8 mouse cellular contexts compared by ENCODE assay signal in genomic region chr19:43730037-43730428, GRCm38 (mm10). TPM values are rescaled to one million over a fixed set of nuclear protein-coding genes. Genes with fewer than 3 reads are reported as not detected.
DNase-seq lines count a peak whose midpoint lies in the region; ATAC-seq and TF ChIP-seq lines count a peak whose summit lies in the region.

No protein-coding gene starts in this region.

- DNase-seq in lung, postnatal 0 days (ENCODE audit: low spot score), result peak; percentile 51
- no peak for DNase-seq in lung, adult 2 months
- DNase-seq in forebrain, embryonic 14.5 days (ENCODE audit: low spot score), result no peak
- DNase-seq in liver, embryonic 13.5 days, result no peak
- no peak for DNase-seq in stomach, postnatal 0 days (ENCODE audit: low spot score)
- no peak for DNase-seq in layer of hippocampus, adult 2 months (ENCODE audit: low spot score in 2 of 2)
- DNase-seq in T-cell, adult 2 months (ENCODE audit: low spot score), result no peak
- no peak for DNase-seq in right cerebral cortex, adult 18-20 months

- H3K27ac ChIP-seq in lung, postnatal 0 days (ENCODE audit: low read length), result no peak overlapping the region
- H3K27ac ChIP-seq in forebrain, embryonic 14.5 days (ENCODE audit: low read depth, low read length), result no peak overlapping the region
- H3K27ac ChIP-seq in liver, embryonic 13.5 days, result no peak overlapping the region
- no peak overlapping the region for H3K27ac ChIP-seq in stomach, postnatal 0 days (replicated peaks)
- H3K27ac ChIP-seq in layer of hippocampus, adult 2 months, result no peak overlapping the region

- H3K4me2 ChIP-seq in lung, postnatal 0 days (replicated peaks; ENCODE audit: low read depth, low read length), result peak overlapping the region; percentile 41
- H3K4me2 ChIP-seq in forebrain, embryonic 14.5 days (ENCODE audit: low read length), result peak overlapping the region; percentile 39
- H3K4me2 ChIP-seq in liver, embryonic 13.5 days, result peak overlapping the region; percentile 6
- H3K4me2 ChIP-seq in stomach, postnatal 0 days (replicated peaks; ENCODE audit: low read depth), result peak overlapping the region; percentile 11; the same call in 1 of the 2 replicates

- ATAC-seq in lung, postnatal 0 days, result no peak
- no peak for ATAC-seq in forebrain, embryonic 14.5 days
- ATAC-seq in liver, embryonic 13.5 days (ENCODE audit: low read depth), result no peak
- no peak for ATAC-seq in stomach, postnatal 0 days (ENCODE audit: low FRiP score, low TSS enrichment)

- 53% methylated on average over 8 of the region's 8 CpGs for WGBS in lung, postnatal 0 days
- 49% methylated on average over 8 of the region's 8 CpGs for WGBS in lung, adult 2 months
- WGBS in forebrain, embryonic 14.5 days, result 38% methylated on average over 8 of the region's 8 CpGs
- 61% methylated on average over 8 of the region's 8 CpGs for WGBS in liver, embryonic 13.5 days (ENCODE audit: insufficient replicate concordance)
- 38% methylated on average over 8 of the region's 8 CpGs for whole genome bisulfite sequencing in stomach, postnatal 0 days

- no peaks in the 10 kb centered on the region for H3K9me3 ChIP-seq in lung, postnatal 0 days (ENCODE audit: low read length)
- H3K9me3 ChIP-seq in forebrain, embryonic 14.5 days (replicated peaks; ENCODE audit: control insufficient read depth, low read length), result no peaks in the 10 kb centered on the region
- no peaks in the 10 kb centered on the region for H3K9me3 ChIP-seq in liver, embryonic 13.5 days (replicated peaks)
- H3K9me3 ChIP-seq in stomach, postnatal 0 days (ENCODE audit: control insufficient read depth, low read length), result no peaks in the 10 kb centered on the region

- peak overlapping the region; percentile 19; the same call in 1 of the 2 replicates for H3K4me3 ChIP-seq in lung, postnatal 0 days (ENCODE audit: low read depth, low read length)
- H3K4me3 ChIP-seq in lung, adult 2 months (replicated peaks; ENCODE audit: extremely low read depth, low read depth, low read length), result no peak overlapping the region
- H3K4me3 ChIP-seq in forebrain, embryonic 14.5 days (ENCODE audit: low read depth, low read length), result no peak overlapping the region
- 0 out of 2 replicates have a peak overlapping the region, but pooled peaks have one; percentile 1 for H3K4me3 ChIP-seq in liver, embryonic 13.5 days (replicated peaks)
- H3K4me3 ChIP-seq in stomach, postnatal 0 days (ENCODE audit: low read depth, low read length), result peak overlapping the region; percentile 15; the same call in 1 of the 2 replicates
- no peak overlapping the region for H3K4me3 ChIP-seq in layer of hippocampus, adult 2 months

- TF ChIP-seq CTCF in lung, postnatal 0 days (IDR thresholded peaks at IDR 0.05), result no peak
- no peak for TF ChIP-seq CTCF in lung, adult 2 months (IDR thresholded peaks at IDR 0.05; ENCODE audit: insufficient read depth, low read length)
- no peak for TF ChIP-seq CTCF in stomach, postnatal 0 days (IDR thresholded peaks at IDR 0.05; ENCODE audit: low read depth)
- TF ChIP-seq CTCF in layer of hippocampus, adult 2 months (conservative IDR thresholded peaks at IDR 0.05), result no peak

- H3K36me3 ChIP-seq in lung, postnatal 0 days (ENCODE audit: insufficient read depth, low read length), result peaks cover 36% of the 10 kb centered on the region; the same call in 1 of the 2 replicates
- peaks cover 62% of the 10 kb centered on the region for H3K36me3 ChIP-seq in forebrain, embryonic 14.5 days (ENCODE audit: control insufficient read depth, insufficient read depth, low read length)
- peaks cover 28% of the 10 kb centered on the region for H3K36me3 ChIP-seq in liver, embryonic 13.5 days
- H3K36me3 ChIP-seq in stomach, postnatal 0 days (ENCODE audit: control insufficient read depth, insufficient read depth, low read length), result peaks cover 28% of the 10 kb centered on the region

- no peaks in the 10 kb centered on the region for H3K4me1 ChIP-seq in lung, postnatal 0 days (ENCODE audit: insufficient read depth, low read depth, low read length)
- H3K4me1 ChIP-seq in lung, adult 2 months (ENCODE audit: control insufficient read depth, insufficient read depth, low read length), result no peaks in the 10 kb centered on the region
- H3K4me1 ChIP-seq in forebrain, embryonic 14.5 days (ENCODE audit: control insufficient read depth, insufficient read depth, low read length), result no peaks in the 10 kb centered on the region
- H3K4me1 ChIP-seq in liver, embryonic 13.5 days (replicated peaks), result peaks cover 15% of the 10 kb centered on the region
- H3K4me1 ChIP-seq in stomach, postnatal 0 days (replicated peaks; ENCODE audit: control insufficient read depth, insufficient read depth), result no peaks in the 10 kb centered on the region

- TF ChIP-seq EP300 in lung, postnatal 0 days (IDR thresholded peaks at IDR 0.05), result no peak
- no peak for TF ChIP-seq EP300 in stomach, postnatal 0 days (optimal IDR thresholded peaks at IDR 0.05)

- H3K9ac ChIP-seq in lung, postnatal 0 days (replicated peaks; ENCODE audit: low read depth), result no peak overlapping the region
- peak overlapping the region; percentile 18; the same call in 1 of the 2 replicates for H3K9ac ChIP-seq in forebrain, embryonic 14.5 days (ENCODE audit: low read length)
- H3K9ac ChIP-seq in liver, embryonic 13.5 days, result no peak overlapping the region
- no peak overlapping the region for H3K9ac ChIP-seq in stomach, postnatal 0 days (ENCODE audit: low read length)

- no peak for TF ChIP-seq POLR2A in lung, adult 2 months (IDR thresholded peaks at IDR 0.05; ENCODE audit: borderline replicate concordance, extremely low read depth, low read depth, low read length)

- H3K27me3 ChIP-seq in lung, postnatal 0 days (replicated peaks; ENCODE audit: insufficient read depth, low read length), result no peaks in the 10 kb centered on the region
- H3K27me3 ChIP-seq in forebrain, embryonic 14.5 days (replicated peaks; ENCODE audit: control insufficient read depth, insufficient read depth, low read length), result no peaks in the 10 kb centered on the region
- H3K27me3 ChIP-seq in liver, embryonic 13.5 days, result no peaks in the 10 kb centered on the region
- no peaks in the 10 kb centered on the region for H3K27me3 ChIP-seq in stomach, postnatal 0 days (ENCODE audit: control insufficient read depth, insufficient read depth, low read length)

RNA-seq across cellular contexts. Expression of gene Cutc, which starts 22.8 kb away (rescaled TPM):
- polyA plus RNA-seq in lung, postnatal 0 days (2015; fragmentation: Nextera tagmentation; extraction: Ambion mirVana), result 14.9 and 17.1 TPM in 2 replicates
- polyA plus RNA-seq in lung, adult 2 months (2012; rRNA removed), result 2.6 and 4.8 TPM in 2 replicates
- polyA plus RNA-seq in forebrain, embryonic 14.5 days (2014; fragmentation: Nextera tagmentation; extraction: Ambion mirVana), result 7.1 and 9.0 TPM in 2 replicates
- polyA plus RNA-seq in liver, embryonic 13.5 days (2015; fragmentation: Nextera tagmentation; extraction: Ambion mirVana), result 14.7 and 14.8 TPM in 2 replicates
- polyA plus RNA-seq in stomach, postnatal 0 days (2015; fragmentation: Nextera tagmentation; extraction: Ambion mirVana), result 19.4 and 22.5 TPM in 2 replicates
- total RNA-seq in layer of hippocampus, adult 2 months (2021), result 1 to 10 TPM; 6.6 to 7.6 TPM

RNA-seq across cellular contexts. Expression of gene Cox15, which starts 22.8 kb away (rescaled TPM):
- polyA plus RNA-seq in lung, postnatal 0 days (2015; fragmentation: Nextera tagmentation; extraction: Ambion mirVana), result 4.5 and 5.7 TPM in 2 replicates
- 7.8 and 10.4 TPM in 2 replicates for polyA plus RNA-seq in lung, adult 2 months (2012; rRNA removed)
- polyA plus RNA-seq in forebrain, embryonic 14.5 days (2014; fragmentation: Nextera tagmentation; extraction: Ambion mirVana), result 5.7 and 6.7 TPM in 2 replicates
- 7.0 TPM in 2 replicates for polyA plus RNA-seq in liver, embryonic 13.5 days (2015; fragmentation: Nextera tagmentation; extraction: Ambion mirVana)
- polyA plus RNA-seq in stomach, postnatal 0 days (2015; fragmentation: Nextera tagmentation; extraction: Ambion mirVana), result 5.3 and 5.6 TPM in 2 replicates
- total RNA-seq in layer of hippocampus, adult 2 months (2021), result 10 to 100 TPM; 13.6 to 19.4 TPM

RNA-seq across cellular contexts. Expression of gene Entpd7, which starts 40.6 kb away (rescaled TPM):
- polyA plus RNA-seq in lung, postnatal 0 days (2015; fragmentation: Nextera tagmentation; extraction: Ambion mirVana), result 5.1 and 6.1 TPM in 2 replicates
- 3.4 and 4.1 TPM in 2 replicates for polyA plus RNA-seq in lung, adult 2 months (2012; rRNA removed)
- 6.7 and 9.2 TPM in 2 replicates for polyA plus RNA-seq in forebrain, embryonic 14.5 days (2014; fragmentation: Nextera tagmentation; extraction: Ambion mirVana)
- polyA plus RNA-seq in liver, embryonic 13.5 days (2015; fragmentation: Nextera tagmentation; extraction: Ambion mirVana), result 3.0 and 3.2 TPM in 2 replicates
- 7.4 and 8.1 TPM in 2 replicates for polyA plus RNA-seq in stomach, postnatal 0 days (2015; fragmentation: Nextera tagmentation; extraction: Ambion mirVana)
- 10 to 100 TPM; 19.1 to 20.2 TPM for total RNA-seq in layer of hippocampus, adult 2 months (2021)

RNA-seq across cellular contexts. Expression of gene Abcc2, which starts 52.0 kb away (rescaled TPM):
- 0.02 TPM in 1 of 2 replicates, not detected in the other for polyA plus RNA-seq in lung, postnatal 0 days (2015; fragmentation: Nextera tagmentation; extraction: Ambion mirVana)
- polyA plus RNA-seq in lung, adult 2 months (2012; rRNA removed), result 0.01 and 0.13 TPM in 2 replicates
- not detected in 2 replicates for polyA plus RNA-seq in forebrain, embryonic 14.5 days (2014; fragmentation: Nextera tagmentation; extraction: Ambion mirVana)
- 8.5 and 8.9 TPM in 2 replicates for polyA plus RNA-seq in liver, embryonic 13.5 days (2015; fragmentation: Nextera tagmentation; extraction: Ambion mirVana)
- polyA plus RNA-seq in stomach, postnatal 0 days (2015; fragmentation: Nextera tagmentation; extraction: Ambion mirVana), result 0.12 and 0.15 TPM in 2 replicates
- not detected for total RNA-seq in layer of hippocampus, adult 2 months (2021)

RNA-seq across cellular contexts. Expression of gene Slc25a28, which starts 55.4 kb away (rescaled TPM):
- 11.9 and 13.3 TPM in 2 replicates for polyA plus RNA-seq in lung, postnatal 0 days (2015; fragmentation: Nextera tagmentation; extraction: Ambion mirVana)
- polyA plus RNA-seq in lung, adult 2 months (2012; rRNA removed), result 62.9 and 74.4 TPM in 2 replicates
- polyA plus RNA-seq in forebrain, embryonic 14.5 days (2014; fragmentation: Nextera tagmentation; extraction: Ambion mirVana), result 12.0 and 12.3 TPM in 2 replicates
- 6.3 and 6.8 TPM in 2 replicates for polyA plus RNA-seq in liver, embryonic 13.5 days (2015; fragmentation: Nextera tagmentation; extraction: Ambion mirVana)
- 9.6 and 11.4 TPM in 2 replicates for polyA plus RNA-seq in stomach, postnatal 0 days (2015; fragmentation: Nextera tagmentation; extraction: Ambion mirVana)
- total RNA-seq in layer of hippocampus, adult 2 months (2021), result 10 to 100 TPM; 44.3 to 45.2 TPM

Comparison
In these comparisons a context has a peak if more than half of its experiments do, and no peak if none do; other contexts are left out.
1. H3K4me3 ChIP-seq: peak in lung, postnatal 0 days (single experiment), liver, embryonic 13.5 days (single experiment) and stomach, postnatal 0 days (single experiment); none in lung, adult 2 months (single experiment), forebrain, embryonic 14.5 days (single experiment) and layer of hippocampus, adult 2 months (single experiment).
2. Peak in every context shown above with its lines, with median percentiles within 50 percentile points of each other: H3K4me2 ChIP-seq.